ENCODE assay signal across 23 mouse cellular contexts in the genomic region with DNA sequence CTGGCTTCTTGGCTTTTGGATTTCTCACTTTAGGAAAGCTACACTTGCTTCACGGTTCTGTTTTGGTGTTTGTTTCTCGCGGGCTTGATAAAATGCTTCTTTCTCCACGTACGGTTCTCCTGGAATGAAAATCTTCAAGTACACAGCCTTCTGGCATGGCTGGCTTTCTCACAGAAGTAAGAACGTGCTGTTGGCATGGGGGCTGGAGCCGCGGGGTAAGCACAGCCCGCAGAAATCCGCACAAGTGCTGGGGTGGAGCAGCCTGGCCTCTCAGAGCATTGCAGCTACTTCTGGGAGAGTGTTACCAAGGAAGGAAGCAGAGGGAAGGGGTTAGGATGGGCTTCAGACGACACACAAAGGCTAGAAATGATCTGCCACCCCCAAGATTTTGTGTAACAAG.
DNase-seq lines count a peak whose midpoint lies in the region; ATAC-seq and TF ChIP-seq lines count a peak whose summit lies in the region.
"Had no signal": no experiment of that assay in that cellular context is flagged by ENCODE, and none has a peak within 500 bp of the region (broad histone marks: within the 10 kb centered on the region; RNA-seq: fewer than 3 reads in every experiment).

No protein-coding gene starts in this region.

- TF ChIP-seq POLR2A in brain, embryonic 14.5 days (IDR thresholded peaks at IDR 0.05; ENCODE audit: borderline replicate concordance, extremely low read depth, insufficient read depth, insufficient read length, poor library complexity, severe bottlenecking) = no peak

- H3K36me3 ChIP-seq in forebrain, embryonic 16.5 days (ENCODE audit: control insufficient read depth, insufficient read depth) = no peaks in the 10 kb centered on the region
- H3K36me3 ChIP-seq in forebrain, embryonic 10.5 days (replicated peaks) = no peaks in the 10 kb centered on the region
- H3K36me3 ChIP-seq: embryonic facial prominence, embryonic 12.5 days; heart, embryonic 10.5 days; hindbrain, embryonic 10.5 days; intestine, embryonic 15.5 days had no signal

- 0 out of 2 replicates have a peak overlapping the region, but pooled peaks have one; percentile 25 for H3K27ac ChIP-seq in forebrain, embryonic 16.5 days (ENCODE audit: low read length)
- no peak overlapping the region for H3K27ac ChIP-seq in forebrain, embryonic 10.5 days
- H3K27ac ChIP-seq: embryonic facial prominence, embryonic 12.5 days; gastrocnemius, adult 2 months; heart, embryonic 10.5 days; hindbrain, embryonic 10.5 days; hindbrain, embryonic 14.5 days; intestine, embryonic 15.5 days had no signal

- H3K9ac ChIP-seq in forebrain, embryonic 16.5 days (replicated peaks; ENCODE audit: low read depth, low read length) = no peak overlapping the region
- H3K9ac ChIP-seq: embryonic facial prominence, embryonic 12.5 days; hindbrain, embryonic 14.5 days; intestine, embryonic 15.5 days had no signal

- 42% methylated on average over 11 of the region's 11 CpGs for WGBS in forebrain, embryonic 16.5 days
- WGBS in forebrain, embryonic 10.5 days = 61% methylated on average over 11 of the region's 11 CpGs

- no peaks in the 10 kb centered on the region for H3K9me3 ChIP-seq in forebrain, embryonic 16.5 days (ENCODE audit: control insufficient read depth, low read length)
- H3K9me3 ChIP-seq in forebrain, embryonic 10.5 days = no peaks in the 10 kb centered on the region
- H3K9me3 ChIP-seq: embryonic facial prominence, embryonic 12.5 days; heart, embryonic 10.5 days; hindbrain, embryonic 10.5 days; intestine, embryonic 15.5 days had no signal

- H3K4me2 ChIP-seq in forebrain, embryonic 16.5 days (ENCODE audit: low read length) = no peak overlapping the region
- H3K4me2 ChIP-seq: embryonic facial prominence, embryonic 12.5 days; hindbrain, embryonic 14.5 days; intestine, embryonic 15.5 days had no signal

- no peak for DNase-seq in forebrain, embryonic 10.5 days (ENCODE audit: extremely low spot score, low spot score)
- DNase-seq in right cerebral cortex, adult 18-20 months = peak; percentile 30
- DNase-seq in right cerebral cortex, postnatal 36 days (ENCODE audit: low spot score in 2 of 2) = no peak
- DNase-seq in brain, embryonic 14.5 days (ENCODE audit: low read depth) = peak; percentile 54
- DNase-seq in gastrocnemius, postnatal 25 days = no peak
- DNase-seq in kidney, adult 11 months = no peak
- DNase-seq: adrenal gland, adult 2 months; adrenal gland, postnatal 25 days; cerebellum, adult 11 months; cerebellum, adult 8-10 months; cerebellum, postnatal 14 days; gastrocnemius, adult 2 months; heart, adult 18-20 months; heart, postnatal 10 days; kidney, adult 2 months had no signal

- ATAC-seq in forebrain, embryonic 16.5 days = no peak
- ATAC-seq: intestine, embryonic 15.5 days; Patski had no signal

- TF ChIP-seq CTCF in brain, embryonic 14.5 days (IDR thresholded peaks at IDR 0.05; ENCODE audit: borderline replicate concordance, extremely low read depth, insufficient read depth, insufficient read length) = no peak

- no peak overlapping the region for H3K4me3 ChIP-seq in forebrain, embryonic 16.5 days (replicated peaks; ENCODE audit: low read length)
- H3K4me3 ChIP-seq in forebrain, embryonic 10.5 days = no peak overlapping the region
- H3K4me3 ChIP-seq: embryonic facial prominence, embryonic 12.5 days; gastrocnemius, adult 2 months; heart, embryonic 10.5 days; hindbrain, embryonic 10.5 days; intestine, embryonic 15.5 days had no signal

- peaks cover 5% of the 10 kb centered on the region for H3K4me1 ChIP-seq in forebrain, embryonic 16.5 days (replicated peaks; ENCODE audit: control insufficient read depth, insufficient read depth, low read length)
- peaks cover 20% of the 10 kb centered on the region for H3K4me1 ChIP-seq in forebrain, embryonic 10.5 days
- H3K4me1 ChIP-seq: embryonic facial prominence, embryonic 12.5 days; heart, embryonic 10.5 days; hindbrain, embryonic 10.5 days; intestine, embryonic 15.5 days had no signal

- H3K27me3 ChIP-seq in forebrain, embryonic 16.5 days (replicated peaks; ENCODE audit: control insufficient read depth, insufficient read depth, low read length) = no peaks in the 10 kb centered on the region
- peaks cover 25% of the 10 kb centered on the region for H3K27me3 ChIP-seq in forebrain, embryonic 10.5 days (ENCODE audit: poor library complexity, severe bottlenecking)
- H3K27me3 ChIP-seq: CH12.LX; embryonic facial prominence, embryonic 12.5 days; intestine, embryonic 15.5 days had no signal

Comparison
In these comparisons a context has a peak if more than half of its experiments do, and no peak if none do; other contexts are left out.
1. DNase-seq: peak in right cerebral cortex, adult 18-20 months (single experiment) and brain, embryonic 14.5 days (single experiment); none in forebrain, embryonic 10.5 days (single experiment), right cerebral cortex, postnatal 36 days (0 of 2), gastrocnemius, postnatal 25 days (single experiment) and kidney, adult 11 months (single experiment).